Mouse (Mus musculus) B cell, adult 2 months (primary cell): ENCODE results near the gene Pkib.

Experiments used
- DNase-seq, 2 experiments: peaks; one replicate each; pipeline ENCODE4 v3.0.0; 2022

Pkib gene

GRCm38 (mm10) chr10:57631896-57632867 lies at the start of gene Pkib:
Gene Pkib (plus strand): TSS chr10:57631981.
- DNase-seq: peak; percentile 91 to 93

- peak; percentile 74 to 77 for DNase-seq
Measured at GRCm38 (mm10) chr10:57583927-57584326, 47.9 kb upstream of the Pkib start.

- no peak for DNase-seq
Measured at GRCm38 (mm10) chr10:57594266-57594665, 37.5 kb upstream of the Pkib start.

- DNase-seq: no peak
Measured at GRCm38 (mm10) chr10:57597172-57597571, 34.6 kb upstream of the Pkib start.

- peak; percentile 58 to 64 for DNase-seq
Measured at GRCm38 (mm10) chr10:57602951-57603350, 28.8 kb upstream of the Pkib start.

GRCm38 (mm10) chr10:57623311-57623710 lies 8.5 kb upstream of the Pkib start:
- no peak for DNase-seq

GRCm38 (mm10) chr10:57627773-57628172 lies 4.0 kb upstream of the Pkib start:
- DNase-seq: no peak

- peak; percentile 26 to 34 for DNase-seq
Measured at GRCm38 (mm10) chr10:57630557-57630956, 1.2 kb upstream of the Pkib start.

- DNase-seq: no peak
Measured at GRCm38 (mm10) chr10:57632868-57633240, 1.1 kb downstream of the Pkib start.

GRCm38 (mm10) chr10:57636970-57637369 lies 5.2 kb downstream of the Pkib start:
- peak; percentile 29 to 30 for DNase-seq

- DNase-seq: no peak
Measured at GRCm38 (mm10) chr10:57638250-57638649, 6.5 kb downstream of the Pkib start.

- DNase-seq: no peak
Measured at GRCm38 (mm10) chr10:57639540-57639939, 7.8 kb downstream of the Pkib start.

GRCm38 (mm10) chr10:57653297-57653696 lies 21.5 kb downstream of the Pkib start:
- no peak for DNase-seq

GRCm38 (mm10) chr10:57660505-57660904 lies 28.7 kb downstream of the Pkib start:
- DNase-seq: no peak

- DNase-seq: no peak
Measured at GRCm38 (mm10) chr10:57663758-57664157, 32.0 kb downstream of the Pkib start.

GRCm38 (mm10) chr10:57664253-57664652 lies 32.5 kb downstream of the Pkib start:
- no peak for DNase-seq

GRCm38 (mm10) chr10:57675740-57676139 lies 44.0 kb downstream of the Pkib start:
- DNase-seq: no peak

- DNase-seq: no peak
Measured at GRCm38 (mm10) chr10:57687999-57688398, 56.2 kb downstream of the Pkib start.

- no peak for DNase-seq
Measured at GRCm38 (mm10) chr10:57690161-57690560, 58.4 kb downstream of the Pkib start.

- no peak for DNase-seq
Measured at GRCm38 (mm10) chr10:57702246-57702645, 70.5 kb downstream of the Pkib start.

- no peak for DNase-seq
Measured at GRCm38 (mm10) chr10:57721035-57721434, 89.3 kb downstream of the Pkib start.

GRCm38 (mm10) chr10:57722363-57722762 lies 90.6 kb downstream of the Pkib start:
- DNase-seq: no peak

- DNase-seq: peak; percentile 66 to 72
Measured at GRCm38 (mm10) chr10:57727666-57728065, 95.9 kb downstream of the Pkib start.

GRCm38 (mm10) chr10:57731672-57732071 lies 99.9 kb downstream of the Pkib start:
- no peak for DNase-seq

GRCm38 (mm10) chr10:57740733-57741132 lies 109.0 kb downstream of the Pkib start:
- no peak for DNase-seq
